Mouse (Mus musculus) retina, adult 2 months (tissue): ENCODE results near the gene Sema4a.

ENCODE experiments used
- DNase-seq: peaks from one replicate; pipeline ENCODE4 v3.0.0-alpha.2; 2012; ENCODE audit warnings: low read depth, low spot score

The Sema4a gene

DNA sequence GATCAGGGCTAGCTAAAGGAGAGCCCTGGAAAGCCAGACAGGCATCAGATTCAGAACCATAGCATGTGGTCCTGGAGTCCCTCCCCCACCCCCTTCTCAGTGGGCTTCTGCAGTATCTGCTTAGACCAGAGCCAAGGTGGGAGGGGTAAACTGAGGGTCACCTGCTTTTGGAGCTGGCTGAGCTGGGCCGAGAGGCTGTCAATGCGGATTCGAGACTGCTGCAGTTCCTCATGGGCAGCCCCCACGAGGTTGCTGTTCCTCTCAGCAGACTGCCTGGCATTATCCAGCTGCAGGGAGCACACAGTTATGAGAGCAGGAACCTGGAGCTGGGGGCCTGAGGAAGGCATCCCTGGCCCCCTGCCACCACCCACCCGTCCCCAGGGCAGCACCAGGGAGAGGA lies 25.1 kb upstream of the Sema4a start:
- DNase-seq: no peak

DNA sequence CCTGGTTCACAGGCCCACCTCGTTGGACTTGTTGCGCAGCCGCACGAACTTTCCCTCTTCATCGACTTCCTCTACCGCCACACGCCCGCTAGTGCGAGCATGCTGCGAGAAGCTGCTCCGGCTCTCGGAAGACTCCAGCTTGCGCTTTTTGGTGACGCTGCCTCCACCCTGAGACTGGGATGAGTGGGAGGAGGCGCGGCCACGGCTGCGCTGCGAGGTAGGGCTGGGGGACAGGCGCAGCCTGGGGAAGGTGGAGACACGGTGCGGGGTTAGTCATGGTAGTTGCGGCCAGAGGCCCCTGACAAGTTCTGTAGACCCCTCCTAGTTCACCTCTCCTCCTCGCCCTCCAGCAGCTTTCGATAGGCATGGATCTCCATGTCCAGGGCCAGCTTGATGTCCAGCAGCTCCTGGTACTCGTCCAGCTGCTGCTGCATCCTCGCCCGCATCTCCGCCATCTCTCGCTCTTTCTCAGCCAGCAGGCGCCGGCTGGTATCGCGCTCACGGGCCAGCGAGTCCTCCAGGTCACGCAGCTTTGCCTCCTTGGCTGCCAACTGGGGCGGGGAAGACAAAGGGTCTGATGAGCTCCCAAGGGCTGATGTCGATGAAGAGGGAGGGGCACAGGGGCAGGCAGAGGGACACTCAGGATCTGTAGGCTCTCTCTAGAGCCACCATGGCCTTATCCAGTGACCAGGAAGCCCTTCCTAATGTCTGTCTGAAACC lies 23.8 kb upstream of the Sema4a start:
- DNase-seq: no peak

DNA sequence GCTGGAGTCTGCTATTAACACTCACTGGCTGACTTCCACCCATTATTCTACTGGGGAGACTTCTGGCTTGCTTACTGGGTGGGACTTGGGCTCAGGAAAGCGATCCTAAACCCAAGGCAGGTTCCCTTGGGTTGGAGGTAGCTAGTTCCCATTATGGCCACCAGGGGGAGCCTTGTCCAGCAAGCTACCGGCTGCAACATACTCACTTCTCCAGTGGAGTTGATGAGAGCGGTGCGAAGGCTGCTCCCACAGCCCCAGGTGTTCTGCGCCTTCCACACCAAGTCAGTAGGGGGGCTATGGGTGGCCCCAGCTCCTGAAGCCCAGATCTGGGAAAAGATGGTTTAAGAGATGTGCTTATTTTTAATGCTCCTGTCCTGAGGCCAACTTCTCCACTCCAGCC lies 22.6 kb upstream of the Sema4a start:
- DNase-seq: peak; percentile 49

DNA sequence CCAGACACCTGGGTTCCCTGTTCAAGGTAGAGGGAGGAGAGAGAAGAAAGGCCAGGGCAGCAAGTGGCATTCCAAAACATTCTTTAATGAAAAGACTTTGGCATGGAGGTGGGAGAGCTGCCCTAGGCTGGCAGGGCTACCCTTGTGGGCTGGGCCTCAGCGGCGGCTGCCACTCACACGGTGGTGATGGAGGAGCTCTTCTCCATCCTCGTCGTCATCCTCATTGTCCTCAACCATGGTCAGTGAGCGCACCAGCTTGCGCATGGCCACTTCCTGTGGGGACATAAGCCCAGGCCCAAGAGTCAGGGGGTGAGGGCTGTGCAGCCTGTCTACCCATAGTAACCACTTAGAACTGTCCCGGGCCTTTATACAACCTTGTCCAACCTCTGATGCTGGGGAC lies 22.2 kb upstream of the Sema4a start:
- DNase-seq: no peak

DNA sequence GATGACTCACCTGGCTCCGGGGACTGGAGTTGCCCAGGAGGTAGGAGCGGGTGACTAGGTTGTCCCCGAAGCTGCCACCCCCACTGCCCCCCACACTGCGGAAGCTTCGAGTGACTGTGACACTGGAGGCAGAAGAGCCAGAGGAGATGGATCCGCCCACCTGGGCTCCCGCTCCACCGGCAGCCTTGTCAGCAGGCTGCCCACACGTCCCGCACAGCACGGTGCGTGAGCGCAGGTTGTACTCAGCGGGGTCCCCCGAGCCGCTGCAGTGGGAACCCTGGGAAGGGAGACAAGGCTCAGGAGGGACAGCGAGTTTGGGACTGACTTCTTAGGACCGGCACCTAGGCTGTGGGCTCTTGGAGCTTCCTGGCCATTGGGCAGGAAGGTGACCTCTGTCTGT lies 21.4 kb upstream of the Sema4a start:
- DNase-seq: no peak

DNA sequence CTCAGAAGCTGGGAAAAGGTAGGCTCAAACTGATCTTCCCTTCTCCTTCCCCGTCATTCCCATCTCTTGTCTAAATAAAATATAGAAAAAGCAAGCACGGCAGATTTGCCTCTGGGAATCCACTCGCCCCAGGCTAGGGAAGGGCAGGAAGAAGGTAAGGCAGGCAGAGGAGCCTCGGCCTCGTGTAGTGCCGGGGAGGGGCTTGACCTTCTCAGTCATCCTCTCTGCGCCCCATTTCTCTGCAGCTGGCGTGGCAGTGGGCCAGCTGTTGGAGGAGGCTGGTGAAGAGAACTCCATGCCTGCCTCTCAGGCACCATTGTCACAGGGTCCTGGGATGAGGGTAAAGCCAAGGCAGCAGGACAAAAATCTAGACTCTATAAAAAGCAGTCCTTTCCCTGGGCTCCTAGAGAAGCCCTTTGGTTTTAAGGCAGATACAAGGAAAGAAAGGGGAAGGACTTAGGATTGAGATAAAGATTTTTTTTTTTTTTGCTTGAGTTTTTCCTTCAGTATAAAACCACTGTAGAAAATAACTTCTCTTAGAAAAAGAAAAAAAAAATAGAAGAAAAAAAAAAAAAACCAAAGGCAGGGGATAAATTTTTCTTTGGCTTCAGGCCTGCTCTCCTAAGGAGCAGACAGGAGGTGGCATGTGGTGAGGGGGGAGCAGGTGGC lies 20.5 kb upstream of the Sema4a start:
- no peak for DNase-seq

DNA sequence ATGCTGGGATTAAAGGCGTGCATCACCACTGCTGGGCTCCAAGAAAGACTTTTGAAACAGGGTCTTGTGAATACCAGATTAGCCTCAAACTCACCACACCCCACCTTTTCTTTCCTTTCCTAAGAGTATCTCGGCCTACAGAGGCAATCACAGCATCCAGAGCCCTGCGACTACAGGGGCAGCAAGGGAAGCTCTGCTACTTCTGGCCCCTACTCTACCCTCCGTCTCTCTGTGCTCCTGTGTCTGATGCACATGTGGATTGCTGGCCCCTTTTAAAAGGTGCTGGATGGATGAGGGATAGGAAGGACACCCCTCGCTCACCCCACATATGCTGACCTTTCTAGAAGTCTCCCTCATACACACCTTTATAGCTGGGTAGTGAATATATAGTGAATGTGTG lies 19.7 kb upstream of the Sema4a start:
- DNase-seq: no peak

DNA sequence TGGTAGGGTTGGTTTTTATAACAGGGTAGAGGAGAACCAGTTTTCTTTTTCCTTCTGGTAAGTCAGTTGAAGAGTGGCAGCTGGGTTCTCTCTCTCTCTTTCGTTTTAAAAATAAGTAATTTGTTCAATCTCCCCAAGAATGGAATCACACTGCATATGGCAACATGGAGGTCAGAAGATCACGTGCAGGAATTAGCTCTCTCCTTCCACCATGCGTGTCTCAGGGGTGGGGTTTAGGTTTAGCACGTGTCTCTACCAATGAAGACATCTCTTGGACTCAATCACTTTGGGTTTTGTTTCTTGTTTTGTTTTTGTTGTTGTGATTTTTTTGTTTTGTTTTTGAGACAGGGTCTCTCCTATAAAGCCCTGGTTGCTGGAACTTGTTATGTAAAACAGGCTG lies 18.8 kb upstream of the Sema4a start:
- DNase-seq: no peak

DNA sequence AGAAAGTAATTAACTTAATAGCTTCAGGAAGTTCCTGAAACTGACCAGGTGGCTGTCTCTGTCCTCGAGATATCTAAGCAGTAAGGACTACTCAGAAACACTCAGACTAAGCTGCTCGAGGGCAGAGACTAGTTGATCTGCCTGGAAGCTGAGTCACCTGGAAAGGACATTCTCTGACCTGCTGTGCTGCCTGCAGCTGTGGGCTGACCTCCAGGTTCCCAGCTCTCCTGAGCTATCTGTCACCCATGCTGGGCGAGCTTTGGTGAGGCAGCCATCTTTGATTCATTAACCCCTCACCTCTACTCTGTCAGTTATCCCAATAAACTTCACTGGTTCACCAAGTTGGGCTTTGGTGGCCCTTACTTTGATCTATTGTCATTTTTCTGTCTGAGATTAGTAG lies 18.2 kb upstream of the Sema4a start:
- DNase-seq: no peak

DNA sequence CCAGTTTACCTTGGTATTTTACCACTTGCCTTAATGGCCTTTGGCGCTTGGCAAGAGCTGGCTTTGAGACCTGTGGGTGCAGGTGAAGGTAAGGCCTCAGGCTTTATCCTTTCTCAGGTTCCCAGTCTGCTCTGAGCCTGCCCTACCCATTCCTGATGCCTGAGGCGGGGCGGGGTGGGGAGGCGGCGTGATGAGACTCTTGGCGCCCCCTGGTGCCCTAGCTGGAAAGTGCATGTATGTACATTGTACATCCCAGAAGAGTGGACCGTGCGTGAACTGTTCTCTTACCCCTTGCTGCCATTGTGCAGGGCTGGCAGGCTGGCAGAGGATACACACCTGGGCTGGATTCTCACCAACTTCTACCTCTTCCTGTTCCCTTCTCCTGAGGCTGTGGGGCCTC lies 16.8 kb upstream of the Sema4a start:
- DNase-seq: peak; percentile 41

DNA sequence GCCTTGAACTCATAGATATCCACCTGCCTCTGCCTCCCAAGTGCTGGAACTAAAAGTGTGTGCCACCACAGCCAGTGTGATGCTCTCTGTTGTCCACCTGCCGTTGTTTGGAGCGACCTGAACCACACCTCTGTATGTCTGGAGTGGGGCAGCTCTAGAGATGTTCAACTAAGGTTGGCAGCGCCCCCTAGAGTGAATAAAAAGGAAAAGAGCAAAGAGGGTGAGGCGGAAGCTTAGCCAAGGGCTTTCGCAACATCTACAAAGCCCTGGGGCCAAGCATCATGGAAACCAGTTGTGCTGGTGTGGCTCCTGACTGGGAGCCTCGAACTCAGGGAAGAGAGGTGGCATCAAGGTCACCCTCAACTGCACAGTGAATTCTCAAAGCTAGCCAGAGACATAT lies 15.4 kb upstream of the Sema4a start:
- DNase-seq: no peak

DNA sequence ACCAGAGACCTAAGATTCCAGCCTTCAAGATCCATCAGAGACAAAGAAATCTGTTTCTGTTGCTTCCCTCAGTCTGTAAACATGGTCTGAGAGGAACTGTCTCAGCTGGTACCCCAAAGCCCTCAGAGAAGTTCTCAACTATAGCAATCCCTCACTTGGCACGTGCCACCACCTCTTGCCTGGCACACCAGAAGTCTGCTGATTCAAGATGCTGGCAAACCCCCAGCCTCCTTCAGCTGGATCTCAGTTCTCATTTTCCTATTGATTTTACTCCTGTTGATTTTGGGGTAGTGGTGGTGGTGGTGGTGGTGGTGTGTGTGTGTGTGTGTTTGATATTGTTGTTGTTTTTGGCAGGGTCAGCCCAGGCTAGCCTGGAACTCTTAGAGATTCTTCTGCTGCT lies 12.6 kb upstream of the Sema4a start:
- no peak for DNase-seq

DNA sequence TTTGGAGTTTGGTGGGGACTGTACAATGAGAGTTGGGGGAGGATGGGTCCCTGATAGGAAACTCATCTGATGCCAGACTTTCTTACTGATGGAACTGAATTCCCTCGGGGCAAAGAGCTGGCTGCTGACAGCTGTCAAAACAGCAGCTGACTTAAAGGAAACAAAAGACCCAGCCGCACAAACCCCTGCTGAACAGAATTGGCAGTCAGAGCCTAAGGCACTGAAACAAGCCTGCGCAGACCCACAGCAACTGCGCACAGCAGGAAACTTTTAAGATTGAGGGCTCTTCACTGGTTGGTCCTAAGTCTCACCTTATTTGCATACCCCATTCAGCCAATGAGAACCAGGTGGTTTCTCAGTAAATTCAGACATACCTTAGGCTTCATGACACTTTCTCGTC lies 12.0 kb upstream of the Sema4a start:
- no peak for DNase-seq

DNA sequence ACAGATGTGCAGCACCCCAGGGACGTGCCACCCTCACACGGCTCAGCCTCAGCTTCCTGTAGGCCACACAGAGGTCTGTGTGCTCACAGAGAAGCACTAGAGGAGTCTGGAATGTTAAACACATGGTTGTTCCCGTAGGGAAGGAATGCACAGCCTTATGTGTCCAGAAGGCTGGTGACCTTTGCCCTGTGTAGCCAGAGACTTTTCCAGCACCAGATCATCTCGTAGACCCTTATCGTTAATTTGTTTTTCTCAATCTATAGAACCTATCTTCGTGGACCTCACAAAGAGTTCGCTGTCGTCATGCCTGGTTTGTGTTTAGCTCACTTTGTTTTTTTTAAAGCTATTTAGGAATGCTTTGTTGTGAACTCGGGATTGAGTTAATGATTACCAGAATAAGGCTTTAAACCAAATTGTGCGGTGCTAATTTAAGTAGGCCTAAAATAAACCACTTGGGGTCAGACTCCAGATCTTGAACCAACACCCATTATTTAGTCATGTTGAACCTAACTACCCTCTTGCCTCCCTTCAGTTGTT lies 10.0 kb upstream of the Sema4a start:
- DNase-seq: no peak

DNA sequence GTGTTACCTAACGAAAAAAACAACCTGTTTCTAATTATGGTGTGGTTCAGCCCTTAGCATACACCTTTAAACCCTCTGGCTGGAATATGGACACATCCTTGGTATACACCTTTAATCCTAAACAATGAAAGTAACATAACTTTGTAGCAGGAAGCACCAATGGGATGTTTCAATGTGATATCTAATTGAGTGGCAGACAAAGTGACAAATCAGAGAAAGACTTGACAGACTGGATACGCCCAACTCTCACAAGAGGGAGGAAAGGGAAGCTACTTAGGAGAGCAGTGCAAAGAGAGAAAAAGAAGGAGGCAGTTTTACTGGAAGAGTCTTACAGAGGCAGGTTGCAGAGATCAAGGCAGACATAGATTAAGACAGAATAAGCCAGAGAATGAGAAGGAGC lies 8.5 kb upstream of the Sema4a start:
- DNase-seq: no peak

DNA sequence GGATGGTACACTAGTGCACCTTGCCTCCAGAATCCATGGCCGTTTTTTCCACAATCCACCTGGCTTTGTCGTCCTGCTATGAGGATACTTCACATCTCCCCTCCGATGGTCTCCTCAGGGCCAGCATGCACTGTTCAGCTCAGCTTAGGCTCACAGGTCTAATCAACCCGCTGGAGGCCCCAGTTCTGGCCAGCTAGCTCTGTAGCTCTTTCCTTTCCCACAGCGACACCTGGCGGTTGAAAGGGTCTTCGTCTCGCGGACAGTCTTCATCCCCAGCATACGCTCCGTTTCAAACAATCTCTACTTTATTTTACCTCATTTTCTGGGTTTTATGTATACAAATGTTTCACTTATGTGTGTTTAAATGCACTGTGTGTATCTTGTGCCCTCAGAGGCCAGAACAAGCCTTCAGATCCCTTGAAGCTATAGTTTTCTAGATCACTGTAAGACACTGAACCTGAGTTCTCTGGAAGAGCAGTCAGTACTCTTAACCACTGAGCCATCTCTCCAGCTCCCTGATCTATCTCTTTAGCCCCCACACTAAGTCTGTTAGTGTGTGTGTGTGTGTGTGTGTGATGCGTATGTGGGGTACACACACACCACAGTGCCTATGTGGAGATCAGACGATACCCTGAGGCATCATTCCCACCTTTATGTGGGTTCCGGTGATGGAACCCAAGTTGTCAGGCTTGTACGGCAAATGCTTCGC lies 6.3 kb upstream of the Sema4a start:
- peak; percentile 70 for DNase-seq

DNA sequence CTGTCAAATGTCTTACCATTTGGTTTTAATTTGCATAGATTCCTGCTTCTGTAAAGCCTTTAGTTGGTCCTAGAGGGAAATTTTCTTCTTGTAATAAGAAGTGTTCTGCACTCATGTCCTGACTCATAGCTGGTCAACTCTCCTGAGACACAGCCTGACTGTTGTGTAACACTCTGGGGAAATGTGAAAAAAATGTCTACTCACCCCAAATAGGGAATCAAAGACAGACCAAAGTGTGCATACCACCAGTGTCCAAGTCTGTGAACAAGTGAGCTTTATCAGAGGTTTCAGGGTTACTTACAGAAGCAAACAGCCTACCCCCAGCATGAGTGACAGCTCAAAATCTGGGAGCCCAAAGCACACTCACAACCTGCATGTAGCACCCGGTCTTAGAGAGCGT lies 4.1 kb upstream of the Sema4a start:
- no peak for DNase-seq

DNA sequence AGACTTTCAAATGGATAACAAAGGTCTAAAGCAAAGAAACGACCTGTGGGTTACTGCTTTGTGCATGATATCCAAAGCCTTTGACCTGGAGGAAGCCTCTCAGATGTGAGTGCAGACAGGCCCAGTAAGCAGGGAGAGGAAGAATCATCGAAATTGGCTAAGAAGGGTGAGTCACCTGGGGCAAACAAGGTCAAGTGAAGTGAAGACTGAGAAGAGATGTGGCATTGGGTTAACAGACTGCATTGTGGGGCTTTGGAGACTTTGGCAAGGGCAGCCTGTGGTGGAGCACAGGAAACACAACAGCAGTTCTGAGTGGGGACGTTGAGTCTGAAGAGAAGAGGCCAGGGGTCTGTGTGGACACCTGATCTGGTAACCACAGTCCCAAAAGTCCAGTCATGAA lies 3.4 kb upstream of the Sema4a start:
- DNase-seq: no peak

DNA sequence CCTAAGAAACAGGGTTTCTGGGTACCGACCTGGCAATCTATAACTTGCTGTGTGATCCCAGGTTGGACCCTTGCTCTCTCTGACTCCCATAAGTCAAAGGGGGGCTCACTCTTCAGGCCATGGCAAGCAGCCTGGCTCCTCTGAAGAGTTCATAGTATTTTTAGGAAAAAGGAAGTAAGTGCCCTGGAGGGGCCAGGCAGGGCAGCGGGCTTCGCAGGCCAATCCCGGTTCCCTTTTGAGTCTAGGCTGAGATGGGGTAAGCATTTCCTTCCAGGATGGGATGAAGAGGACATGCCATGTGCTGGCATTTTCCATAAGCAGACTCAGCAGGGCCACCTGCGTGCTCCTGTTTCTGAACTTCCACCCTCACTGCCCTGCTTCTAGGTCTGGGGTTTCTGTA lies 953 bp downstream of the Sema4a start:
- DNase-seq: no peak

DNA sequence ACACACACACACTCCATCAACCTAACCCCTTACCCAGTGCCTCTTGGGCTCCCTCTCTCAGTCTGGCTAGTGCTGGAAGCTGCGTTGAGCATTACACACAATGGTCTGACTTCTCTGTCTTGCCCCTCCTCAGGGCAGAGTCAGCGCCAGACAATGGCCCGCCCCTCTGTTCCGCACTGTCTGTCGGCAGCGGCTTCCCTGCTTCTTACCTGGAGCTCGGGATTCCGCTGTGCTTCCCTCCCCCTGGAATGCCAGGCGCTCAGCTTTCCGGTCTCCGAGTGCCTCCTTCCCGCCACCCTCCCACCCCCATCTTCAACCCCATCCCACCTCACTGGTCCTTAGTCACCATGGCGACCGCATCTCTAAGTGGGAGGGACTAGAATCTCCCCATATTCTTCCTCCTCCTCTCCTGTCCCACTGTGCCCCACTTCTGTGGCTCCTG lies 2.2 kb downstream of the Sema4a start:
- DNase-seq: no peak

DNA sequence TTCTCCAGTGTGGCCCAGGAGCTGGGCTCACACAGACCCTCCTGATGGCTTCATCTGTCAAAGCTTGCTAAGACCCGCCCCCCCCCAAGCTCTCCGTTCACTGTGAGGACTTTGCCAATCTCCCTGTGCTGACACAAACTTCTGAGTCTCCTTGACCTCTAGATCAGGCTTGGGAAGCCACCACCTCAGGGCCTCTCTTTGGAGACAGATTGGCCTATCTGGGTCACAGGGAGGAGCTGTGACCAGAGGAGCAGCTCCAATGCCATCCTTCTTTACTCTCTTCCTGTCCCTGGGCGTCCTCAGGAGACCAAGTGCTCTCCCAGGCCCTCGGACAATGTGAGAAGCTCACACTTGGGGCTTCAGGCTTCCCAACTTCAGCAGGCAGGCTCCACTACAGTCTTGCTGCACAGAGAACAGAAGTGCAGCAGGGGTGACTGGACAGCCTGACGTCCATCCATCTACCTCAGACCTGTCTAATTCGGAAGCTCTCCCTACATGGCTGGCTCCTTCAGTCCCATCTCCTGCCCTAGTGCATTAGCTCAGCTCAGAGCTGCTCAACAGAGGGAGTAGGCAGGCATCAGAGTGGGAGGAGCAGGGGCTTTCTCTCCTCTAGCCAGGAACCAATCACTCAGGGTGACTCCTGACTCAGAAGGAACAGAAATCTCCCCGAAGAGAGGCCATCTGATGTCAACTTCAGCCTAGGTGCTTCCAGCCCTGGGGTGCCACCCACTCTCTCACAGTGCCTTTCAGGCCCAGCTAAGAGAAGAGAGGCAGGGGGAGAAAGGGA lies 4.0 kb downstream of the Sema4a start:
- DNase-seq: no peak

DNA sequence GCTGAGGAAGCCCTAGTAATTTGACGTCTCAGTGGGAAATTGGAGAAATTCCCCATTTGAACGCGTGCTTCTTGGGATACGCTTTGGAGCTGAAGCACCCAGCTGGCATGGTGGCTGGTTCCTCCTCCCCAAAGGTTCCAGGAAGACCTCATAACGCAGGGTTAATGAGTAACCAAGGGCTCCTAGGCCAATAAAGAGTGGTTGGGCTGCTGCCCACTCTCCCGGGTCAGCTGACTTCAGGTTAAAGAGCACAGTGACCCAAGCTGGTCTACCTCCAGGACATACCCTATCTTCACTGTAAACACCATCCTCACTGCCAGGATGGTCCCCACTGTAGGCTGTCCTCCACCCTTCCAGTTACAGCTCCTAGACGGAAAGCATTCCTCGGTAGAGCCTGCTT lies 4.7 kb downstream of the Sema4a start:
- DNase-seq: no peak
